Mouse (Mus musculus) midbrain, embryonic 14.5 days (tissue): ENCODE measurements around the gene C1ql2. TPM values are rescaled to one million over a fixed set of nuclear protein-coding genes. Genes with fewer than 3 reads are reported as not detected.

ENCODE experiments used
- ATAC-seq: fragments of 200-750 bp; cut with Nextera tagmentation; 2 replicates; pipeline ENCODE4 v1.8.0; 2017; ENCODE audit warnings: moderate number of reproducible peaks, moderate library complexity; ENCODE audit not compliant: low FRiP score, low TSS enrichment
- DNase-seq: peaks from one replicate; pipeline ENCODE4 v3.0.0-alpha.2; 2015
- H3K27ac ChIP-seq: fragments of 300-500 bp; sonication (generic); replicated peaks from 2 replicates; pipeline ENCODE4 v1.5.1; 2014; ENCODE audit warnings: mild to moderate bottlenecking, low read depth, low read length, moderate library complexity
- H3K27me3 ChIP-seq: fragments of 300-500 bp; sonication (generic); 2 replicates; pipeline ENCODE4 v1.6.1; 2014; ENCODE audit warnings: low read length, control low read depth, mixed read lengths; ENCODE audit not compliant: control insufficient read depth, insufficient read depth
- H3K36me3 ChIP-seq: fragments of 300-500 bp; sonication (generic); 2 replicates; pipeline ENCODE4 v1.6.1; 2014; ENCODE audit warnings: low read length, control low read depth; ENCODE audit not compliant: control insufficient read depth, insufficient read depth
- H3K4me1 ChIP-seq: fragments of 300-500 bp; sonication (generic); 2 replicates; pipeline ENCODE4 v1.6.1; 2014; ENCODE audit warnings: mild to moderate bottlenecking, antibody characterized with exemption, low read length, control low read depth; ENCODE audit not compliant: control insufficient read depth, insufficient read depth
- H3K4me2 ChIP-seq: fragments of 300-500 bp; sonication (generic); 2 replicates; pipeline ENCODE4 v1.6.1; 2014; ENCODE audit warnings: mild to moderate bottlenecking, low read length, moderate library complexity
- H3K4me3 ChIP-seq: fragments of 300-500 bp; sonication (generic); replicated peaks from 2 replicates; pipeline ENCODE4 v1.5.1; 2014; ENCODE audit warnings: low read depth, low read length
- H3K9ac ChIP-seq: fragments of 300-500 bp; sonication (generic); replicated peaks from 2 replicates; pipeline ENCODE4 v1.6.1; 2014; ENCODE audit warnings: mild to moderate bottlenecking, low read length, moderate library complexity
- H3K9me3 ChIP-seq: fragments of 300-500 bp; sonication (generic); 2 replicates; pipeline ENCODE4 v1.6.1; 2016; ENCODE audit warnings: low read length, control low read depth, mixed read lengths; ENCODE audit not compliant: control insufficient read depth
- WGBS: fragments of 180-500 bp; shearing (Covaris S2); extraction: QIAGEN DNeasy Blood & Tissue Kit; methylation state at CpG from one replicate; pipeline ENCODE4 v1.1.7; 2014; 5-methylcytosine and 5-hydroxymethylcytosine counted together
- polyA plus RNA-seq: library from polyadenylated mRNA; unstranded; fragments of >200 nt; fragmentation: Nextera tagmentation; extraction: Ambion mirVana; gene quantifications from 2 replicates; pipeline ENCODE4 v1.2.1, GENCODE M21; 2014

C1ql2 gene
- 12.0 and 16.2 TPM in 2 replicates for polyA plus RNA-seq

DNA sequence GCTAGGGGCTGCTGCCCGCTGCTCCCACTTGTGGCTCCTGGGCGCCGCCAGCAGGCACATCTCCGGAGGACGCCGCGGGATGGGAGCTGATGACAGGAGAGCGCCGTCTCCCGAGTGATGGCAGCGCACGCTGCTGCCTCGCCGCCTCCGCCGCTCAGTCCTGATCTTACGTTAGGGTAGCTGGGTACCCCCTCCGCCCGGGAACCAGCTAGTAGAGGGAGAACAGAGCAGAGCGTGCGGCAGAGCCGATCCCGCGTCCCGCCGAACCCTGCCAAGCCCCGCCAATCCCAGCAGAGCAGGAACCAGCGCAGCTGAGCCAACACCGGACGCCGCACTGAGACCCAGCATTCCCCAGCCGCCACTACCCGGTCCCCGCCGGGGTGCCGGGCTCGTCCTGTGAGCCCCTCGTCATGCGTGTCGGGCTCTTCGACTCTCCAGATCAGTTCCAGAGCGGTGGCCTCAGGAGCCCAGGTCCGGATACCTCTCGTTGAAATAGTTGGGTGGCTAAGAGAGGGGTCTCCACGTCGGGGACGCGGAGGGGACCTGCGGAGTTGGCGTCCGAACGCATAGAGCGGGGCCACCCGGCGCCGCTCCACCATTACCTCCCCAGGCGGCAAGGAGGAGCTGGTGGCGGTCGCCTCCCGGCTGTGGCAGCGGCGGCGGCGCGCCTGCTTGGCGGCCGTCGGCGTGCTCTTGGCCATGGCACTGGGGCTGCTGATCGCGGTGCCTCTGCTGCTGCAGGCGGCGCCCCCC, at the start of gene C1ql2:
Gene C1ql2, plus strand, starts transcription at position 164 of the 753 bp plus-strand sequence.
- Histone ChIP-seq H3K4me1 (peaks cover 24% of the 10 kb centered on the region; the same call in 1 of the 2 replicates), H3K4me2 (peak within 1 kb of the TSS; percentile 60), H3K36me3 (no peaks in the 10 kb centered on the region), H3K4me3 (peak within 1 kb of the TSS; percentile 37), H3K27me3 (peaks cover 70% of the 10 kb centered on the region), H3K9me3 (no peaks in the 10 kb centered on the region), H3K9ac (peak within 1 kb of the TSS; percentile 37), H3K27ac (0 out of 2 replicates have a peak within 1 kb of the TSS, but pooled peaks have one; percentile 26)
- DNase-seq, result peak; percentile 74
- WGBS, result under 1% methylated on average over 73 of the region's 73 CpGs
- ATAC-seq, result peak; percentile 46

DNA sequence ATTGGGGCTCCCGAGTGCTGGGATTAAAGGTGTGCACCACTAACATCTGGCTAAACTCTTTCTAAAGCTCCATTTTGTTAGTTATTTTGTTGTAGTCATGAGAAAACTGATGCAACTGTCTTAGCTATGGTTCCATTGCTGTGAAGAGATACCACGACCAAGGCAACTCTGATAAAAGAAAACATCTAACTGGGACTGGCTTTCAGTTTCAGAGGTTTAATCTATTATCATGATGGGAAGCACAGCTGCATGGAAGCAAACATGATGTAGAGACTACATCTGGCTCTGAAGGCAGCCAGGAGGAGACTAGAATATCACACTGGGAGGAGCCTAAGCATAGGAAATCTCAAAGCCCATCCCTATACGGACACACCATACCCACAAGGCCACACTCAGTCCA, 48.7 kb upstream of the C1ql2 start:
- WGBS, result 91% methylated on average over 3 of the region's 3 CpGs
- Histone ChIP-seq H3K4me3 (no peak overlapping the region), H3K36me3 (no peaks in the 10 kb centered on the region), H3K9me3 (0 out of 2 replicates have a peak, but pooled peaks cover 5% of the 10 kb centered on the region), H3K27me3 (no peaks in the 10 kb centered on the region), H3K4me1 (no peaks in the 10 kb centered on the region), H3K27ac (no peak overlapping the region), H3K9ac (no peak overlapping the region), H3K4me2 (no peak overlapping the region)
- ATAC-seq (no peak), DNase-seq (no peak)

DNA sequence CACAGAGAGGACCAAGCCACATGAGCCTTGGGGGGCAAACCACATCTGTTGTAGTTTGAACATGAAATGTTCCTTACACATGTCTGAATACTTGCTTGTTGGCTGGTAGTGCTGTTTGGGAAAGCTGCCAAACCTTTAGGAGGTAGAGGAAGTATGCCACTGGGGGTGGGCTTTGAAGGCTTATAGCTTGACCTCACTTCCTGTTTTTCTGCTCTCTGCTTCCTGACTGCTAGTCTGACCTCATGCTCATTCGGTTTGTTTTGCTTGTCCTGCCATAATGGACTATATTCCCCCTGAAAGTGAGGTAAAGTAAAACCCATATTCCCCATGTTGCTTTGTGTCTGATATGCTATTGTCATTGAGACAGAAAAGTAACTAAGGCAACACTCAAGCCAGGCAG, 46.6 kb upstream of the C1ql2 start:
- WGBS, result 86% methylated on average over 1 of the region's 1 CpGs
- no peak overlapping the region for H3K4me2 ChIP-seq
- H3K27ac ChIP-seq, result no peak overlapping the region
- H3K27me3 ChIP-seq, result no peaks in the 10 kb centered on the region
- no peaks in the 10 kb centered on the region for H3K4me1 ChIP-seq
- 0 out of 2 replicates have a peak, but pooled peaks cover 5% of the 10 kb centered on the region for H3K9me3 ChIP-seq
- DNase-seq (no peak), ATAC-seq (no peak)
- no peak overlapping the region for H3K4me3 ChIP-seq
- no peaks in the 10 kb centered on the region for H3K36me3 ChIP-seq
- no peak overlapping the region for H3K9ac ChIP-seq

DNA sequence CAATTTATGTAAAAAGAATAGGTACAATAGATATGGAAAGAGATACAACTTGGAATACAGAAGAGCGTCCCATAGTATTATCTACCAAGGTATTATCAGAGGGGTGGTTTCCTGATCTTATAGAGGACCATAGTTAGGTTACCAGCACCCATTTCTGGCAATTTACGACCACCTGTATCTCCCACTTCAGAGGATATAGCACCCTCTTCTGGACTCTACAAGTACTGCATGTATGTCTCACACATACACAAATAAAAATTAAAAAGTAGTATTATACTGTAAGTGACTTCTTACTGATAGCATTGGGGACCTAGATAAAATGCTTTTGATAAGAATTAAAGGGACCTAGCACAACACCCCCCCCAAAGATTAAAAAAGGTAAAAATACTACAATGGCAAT, 43.4 kb upstream of the C1ql2 start:
- Histone ChIP-seq H3K4me3 (no peak overlapping the region), H3K4me1 (no peaks in the 10 kb centered on the region), H3K9me3 (0 out of 2 replicates have a peak, but pooled peaks cover under 1% of the 10 kb centered on the region), H3K9ac (no peak overlapping the region), H3K4me2 (no peak overlapping the region), H3K36me3 (no peaks in the 10 kb centered on the region), H3K27ac (no peak overlapping the region), H3K27me3 (no peaks in the 10 kb centered on the region)
- DNase-seq (no peak), ATAC-seq (no peak)
- WGBS, result 94% methylated on average over 2 of the region's 2 CpGs

DNA sequence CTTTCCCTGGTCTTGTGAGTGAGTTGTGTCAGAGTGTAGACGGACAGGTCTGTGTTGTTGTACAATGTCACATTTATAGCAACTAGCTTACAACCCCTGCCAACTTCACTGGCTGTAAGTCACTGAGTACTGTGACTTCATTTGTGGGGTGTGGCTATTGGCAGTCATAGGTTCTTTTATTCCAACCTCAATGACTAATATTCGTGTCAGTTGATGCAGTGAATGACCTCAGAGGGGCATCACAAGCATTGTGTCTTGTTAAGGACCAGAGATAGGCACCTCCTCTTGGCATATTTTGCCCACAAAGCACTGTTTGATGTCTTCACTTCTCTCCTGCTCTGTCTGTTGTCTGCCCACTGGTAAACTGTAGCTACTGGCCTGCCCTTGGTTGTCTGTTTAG, 34.6 kb upstream of the C1ql2 start:
- Histone ChIP-seq H3K9me3 (no peaks in the 10 kb centered on the region), H3K4me3 (no peak overlapping the region), H3K4me1 (no peaks in the 10 kb centered on the region), H3K9ac (no peak overlapping the region), H3K27ac (no peak overlapping the region), H3K36me3 (no peaks in the 10 kb centered on the region), H3K27me3 (no peaks in the 10 kb centered on the region), H3K4me2 (no peak overlapping the region)
- WGBS, result 76% methylated on average over 2 of the region's 2 CpGs
- DNase-seq, result no peak
- no peak for ATAC-seq

DNA sequence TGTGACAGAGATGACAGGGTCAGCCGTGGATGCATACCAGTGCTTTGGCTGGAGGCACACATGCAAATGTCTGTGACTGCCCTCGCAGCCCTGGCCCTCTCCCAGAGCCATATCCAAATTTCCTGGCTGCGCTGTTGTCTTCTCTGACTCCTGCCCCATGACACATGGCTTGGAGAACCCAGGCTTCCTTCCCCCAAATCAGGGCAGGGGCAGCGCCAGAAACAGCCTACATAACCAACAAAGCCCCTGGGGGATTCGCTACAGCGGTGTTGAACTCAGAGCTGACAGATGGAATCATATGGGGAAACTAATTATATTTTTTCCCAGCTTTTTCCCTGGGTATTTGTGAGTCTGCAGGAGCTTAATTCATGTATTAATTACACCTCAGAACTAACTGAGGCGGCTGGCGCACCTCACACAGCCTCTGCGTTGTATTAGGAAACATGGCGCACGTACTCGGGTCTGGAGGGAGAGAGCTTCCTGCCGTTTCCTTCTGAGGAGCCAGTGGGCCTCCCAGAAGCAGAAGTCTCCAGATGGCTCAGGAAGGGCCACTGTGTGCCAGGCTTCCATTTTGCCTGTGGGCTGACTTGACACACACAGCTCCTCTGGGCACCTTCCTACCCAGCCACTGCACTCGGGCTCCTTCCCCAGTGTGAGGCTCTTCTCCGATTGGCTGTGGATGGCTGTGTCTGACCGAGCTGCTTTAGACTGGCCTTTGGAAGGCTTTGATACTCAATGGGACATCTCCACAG, 18.9 kb upstream of the C1ql2 start:
- no peak overlapping the region for H3K9ac ChIP-seq
- whole genome bisulfite sequencing, result 49% methylated on average over 16 of the region's 16 CpGs
- H3K9me3 ChIP-seq, result no peaks in the 10 kb centered on the region
- no peak overlapping the region for H3K4me3 ChIP-seq
- DNase-seq (peak; percentile 62), ATAC-seq (peak; percentile 65)
- H3K4me1 ChIP-seq, result 0 out of 2 replicates have a peak, but pooled peaks cover 7% of the 10 kb centered on the region
- H3K27ac ChIP-seq, result no peak overlapping the region
- H3K27me3 ChIP-seq, result no peaks in the 10 kb centered on the region
- no peaks in the 10 kb centered on the region for H3K36me3 ChIP-seq
- 0 out of 2 replicates have a peak overlapping the region, but pooled peaks have one; percentile 8 for H3K4me2 ChIP-seq

DNA sequence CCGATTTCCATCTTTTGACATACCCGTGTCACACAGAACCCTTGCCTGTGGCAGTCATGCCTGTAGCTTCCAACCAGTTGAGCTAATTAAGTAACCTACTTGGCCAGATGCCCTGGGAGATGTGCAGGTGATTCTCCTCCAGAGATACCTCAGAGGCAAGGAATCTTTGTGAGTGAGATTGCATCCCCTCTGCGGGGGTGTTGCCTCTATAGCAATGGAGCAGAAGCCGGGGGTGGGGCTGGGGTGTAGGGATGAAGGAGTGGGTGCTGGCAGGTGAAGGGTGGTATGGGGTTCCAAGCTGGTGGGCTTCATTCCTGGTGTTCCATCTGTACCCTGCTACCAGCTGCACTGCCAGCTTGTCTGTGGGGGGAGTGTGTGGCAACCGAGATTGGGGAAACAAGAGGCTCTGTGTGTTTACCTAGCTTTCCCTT, 17.2 kb upstream of the C1ql2 start:
- H3K27me3 ChIP-seq, result no peaks in the 10 kb centered on the region
- no peak for ATAC-seq
- no peak overlapping the region for H3K9ac ChIP-seq
- H3K4me2 ChIP-seq, result no peak overlapping the region
- no peaks in the 10 kb centered on the region for H3K36me3 ChIP-seq
- no peak overlapping the region for H3K27ac ChIP-seq
- DNase-seq, result no peak
- H3K4me3 ChIP-seq, result no peak overlapping the region
- H3K9me3 ChIP-seq, result no peaks in the 10 kb centered on the region
- WGBS, result 89% methylated on average over 5 of the region's 5 CpGs
- 0 out of 2 replicates have a peak, but pooled peaks cover 7% of the 10 kb centered on the region for H3K4me1 ChIP-seq

DNA sequence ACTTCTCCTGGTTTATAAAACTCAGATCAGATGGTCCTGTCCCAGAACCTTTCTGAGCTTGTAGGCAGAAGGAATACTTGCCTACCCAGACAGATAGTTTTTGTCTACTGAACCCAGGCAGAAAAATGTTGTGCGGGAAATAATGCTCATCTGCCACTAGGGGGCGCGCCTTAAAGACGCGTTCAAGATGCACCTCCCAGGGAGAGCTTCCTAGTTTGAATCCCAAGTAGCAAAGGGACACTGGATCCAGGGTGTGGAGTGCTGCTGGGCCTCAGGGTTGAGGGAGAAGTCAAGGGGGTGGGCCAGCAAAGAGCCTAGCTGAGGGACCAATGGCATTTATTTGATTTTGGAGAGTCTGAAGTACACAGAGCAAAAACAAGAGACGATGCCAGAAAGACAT, 12.7 kb upstream of the C1ql2 start:
- no peaks in the 10 kb centered on the region for H3K27me3 ChIP-seq
- H3K4me3 ChIP-seq, result no peak overlapping the region
- WGBS, result 18% methylated on average over 6 of the region's 6 CpGs
- peak; percentile 83 for DNase-seq
- no peaks in the 10 kb centered on the region for H3K9me3 ChIP-seq
- H3K27ac ChIP-seq, result no peak overlapping the region
- H3K36me3 ChIP-seq, result no peaks in the 10 kb centered on the region
- no peaks in the 10 kb centered on the region for H3K4me1 ChIP-seq
- no peak overlapping the region for H3K4me2 ChIP-seq
- H3K9ac ChIP-seq, result no peak overlapping the region
- ATAC-seq, result no peak
